Mouse (Mus musculus) thymus, adult 2 months (tissue): ENCODE results near the gene Ap3m1.
"Not testable (repeated sequence)": the region's sequence is repeated elsewhere in the genome, so short reads cannot be mapped to it uniquely, and the experiment has no call there.

Source experiments
- CTCF ChIP-seq: fragments of 200-500 bp; IDR thresholded peaks from 2 replicates; pipeline ENCODE4 v1.5.1; 2012; ENCODE audit warnings: mild to moderate bottlenecking, control low read depth, low read length, moderate library complexity, borderline replicate concordance; ENCODE audit not compliant: control insufficient read depth, poor library complexity, insufficient read depth; ENCODE audit errors: extremely low read depth
- POLR2A ChIP-seq: fragments of 200-500 bp; IDR thresholded peaks from 2 replicates; pipeline ENCODE4 v1.6.1; 2012; ENCODE audit warnings: mild to moderate bottlenecking, low read length, control low read depth, moderate library complexity; ENCODE audit not compliant: control insufficient read depth, poor library complexity, insufficient read depth; ENCODE audit errors: extremely low read depth

- TF ChIP-seq POLR2A, CTCF: not testable (repeated sequence)
Measured at GRCm38 (mm10) chr14:21094161-21094560, 41.9 kb upstream of the Ap3m1 start.
